Mouse (Mus musculus): ENCODE data around the gene Cyp2d11.
"Not testable (repeated sequence)": the region's sequence is repeated elsewhere in the genome, so short reads cannot be mapped to it uniquely, and the experiment has no call there.

DNA sequence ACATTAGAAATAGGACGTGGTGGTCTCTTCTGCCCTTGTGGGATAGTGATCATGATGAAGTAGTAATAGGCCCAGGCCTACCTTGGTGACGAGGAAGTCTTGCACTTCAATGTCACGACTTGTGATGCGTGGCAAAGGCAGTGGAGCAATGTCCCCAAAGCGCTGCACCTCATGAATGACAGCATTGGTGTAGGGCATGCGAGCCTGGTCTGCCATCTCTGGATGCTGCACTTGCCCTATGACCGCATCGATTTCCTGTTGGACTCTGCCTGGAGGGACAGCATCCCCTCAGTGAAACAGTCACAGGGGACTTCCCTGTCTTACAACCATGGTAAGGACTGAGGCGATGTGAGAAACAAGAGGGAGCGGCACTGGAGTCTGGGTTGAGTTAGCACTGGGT, 3.9 kb downstream of the Cyp2d11 start:
- not testable (repeated sequence) for TF ChIP-seq CTCF (IDR thresholded peaks at IDR 0.05; ENCODE audit: low read depth, low read length); POLR2A (IDR thresholded peaks at IDR 0.05; ENCODE audit: borderline replicate concordance, low read depth, low read length)
